Mouse (Mus musculus): ENCODE data around the gene Dda1. TPM values are rescaled to one million over a fixed set of nuclear protein-coding genes. Genes with fewer than 3 reads are reported as not detected.
A peak's percentile ranks its signal among the peaks of the same experiment; 100 is the strongest.

Gene Dda1
- polyA plus RNA-seq, 1 experiment = 38.2 TPM

DNA sequence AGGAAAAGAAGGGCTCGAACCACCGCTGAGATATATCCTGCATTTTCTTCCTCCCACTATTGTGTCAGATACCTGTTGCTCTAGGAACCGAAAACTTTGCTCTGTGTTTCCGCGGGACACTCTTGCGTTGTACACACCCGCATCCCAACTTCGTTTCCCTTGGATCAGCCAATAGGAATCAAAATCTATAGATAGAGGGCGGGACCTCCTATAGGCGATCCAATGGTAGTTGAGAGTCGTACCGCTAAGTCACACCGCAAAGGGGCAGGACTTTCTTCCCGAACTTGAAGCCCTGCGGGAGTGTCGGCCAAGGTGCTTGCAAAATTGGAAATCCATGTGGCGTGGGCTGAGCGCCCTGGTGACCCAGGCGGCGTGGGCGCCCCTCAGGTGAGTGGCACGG, 19.5 kb downstream of the Dda1 start:
- Histone ChIP-seq H3K4me3 (ENCODE audit: low read depth, low read length) (peak overlapping the region; percentile 88), H3K27ac (ENCODE audit: insufficient read depth, low read length) (peak overlapping the region; percentile 85), H3K27me3 (ENCODE audit: control insufficient read depth, insufficient read depth, low read length, poor library complexity, severe bottlenecking) (no peaks in the 10 kb centered on the region), H3K9ac (ENCODE audit: low read depth, poor library complexity, severe bottlenecking) (peak overlapping the region; percentile 91), H3K9me3 (replicated peaks; ENCODE audit: control insufficient read depth, insufficient read depth, low read length, poor library complexity, severe bottlenecking) (no peaks in the 10 kb centered on the region), H3K4me1 (ENCODE audit: control insufficient read depth, insufficient read depth, low read length) (peaks cover 2% of the 10 kb centered on the region), H3K36me3 (ENCODE audit: control insufficient read depth, insufficient read depth, low read length, poor library complexity, severe bottlenecking) (peaks cover 22% of the 10 kb centered on the region)
- no peak for TF ChIP-seq POLR2A (IDR thresholded peaks at IDR 0.05; ENCODE audit: insufficient read depth, low read length)
- no peak for TF ChIP-seq CTCF (IDR thresholded peaks at IDR 0.05; ENCODE audit: low read depth, low read length)
- TF ChIP-seq EP300 (IDR thresholded peaks at IDR 0.05; ENCODE audit: insufficient read depth, low read depth, low read length) = no peak

- TF ChIP-seq CTCF (IDR thresholded peaks at IDR 0.05; ENCODE audit: low read depth, low read length) (peak; percentile 76), EP300 (IDR thresholded peaks at IDR 0.05; ENCODE audit: insufficient read depth, low read depth, low read length) (peak; percentile 17; the same call in 1 of the 2 replicates), POLR2A (IDR thresholded peaks at IDR 0.05; ENCODE audit: insufficient read depth, low read length) (no peak)
- Histone ChIP-seq H3K4me1 (ENCODE audit: control insufficient read depth, insufficient read depth, low read length) (peaks cover 10% of the 10 kb centered on the region), H3K36me3 (ENCODE audit: control insufficient read depth, insufficient read depth, low read length, poor library complexity, severe bottlenecking) (peaks cover 31% of the 10 kb centered on the region), H3K9ac (ENCODE audit: low read depth, poor library complexity, severe bottlenecking) (peak overlapping the region; percentile 19; the same call in 1 of the 2 replicates), H3K27ac (ENCODE audit: insufficient read depth, low read length) (no peak overlapping the region), H3K27me3 (ENCODE audit: control insufficient read depth, insufficient read depth, low read length, poor library complexity, severe bottlenecking) (no peaks in the 10 kb centered on the region), H3K9me3 (replicated peaks; ENCODE audit: control insufficient read depth, insufficient read depth, low read length, poor library complexity, severe bottlenecking) (no peaks in the 10 kb centered on the region), H3K4me3 (ENCODE audit: low read depth, low read length) (no peak overlapping the region)
Observed at GRCm38 (mm10) chr8:71495039-71495438, 26.0 kb downstream of the Dda1 start.

DNA sequence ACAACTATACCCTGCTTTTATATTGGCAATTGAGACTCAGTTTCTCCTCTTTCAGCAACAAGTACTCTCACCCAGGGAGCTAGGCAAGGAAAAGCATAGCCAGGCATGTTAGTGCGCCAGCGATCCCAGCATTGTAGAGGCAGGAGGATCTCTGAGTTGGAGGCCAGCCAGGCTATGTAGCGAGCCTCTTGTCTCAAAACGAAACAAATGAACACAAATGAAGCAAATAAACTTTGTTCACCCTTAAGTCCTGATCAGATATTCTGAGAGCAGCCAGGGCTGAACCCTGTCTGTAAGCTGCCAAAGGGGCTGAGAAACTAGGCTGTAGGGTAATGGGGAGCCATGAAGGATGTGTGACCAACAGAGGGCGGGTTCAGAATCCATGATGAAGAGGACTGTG, 26.8 kb downstream of the Dda1 start:
- peak overlapping the region; percentile 22 for H3K27ac ChIP-seq (ENCODE audit: insufficient read depth, low read length)
- no peaks in the 10 kb centered on the region for H3K9me3 ChIP-seq (replicated peaks; ENCODE audit: control insufficient read depth, insufficient read depth, low read length, poor library complexity, severe bottlenecking)
- H3K36me3 ChIP-seq (ENCODE audit: control insufficient read depth, insufficient read depth, low read length, poor library complexity, severe bottlenecking) = peaks cover 25% of the 10 kb centered on the region
- no peak for TF ChIP-seq POLR2A (IDR thresholded peaks at IDR 0.05; ENCODE audit: insufficient read depth, low read length)
- TF ChIP-seq CTCF (IDR thresholded peaks at IDR 0.05; ENCODE audit: low read depth, low read length) = no peak
- TF ChIP-seq EP300 (IDR thresholded peaks at IDR 0.05; ENCODE audit: insufficient read depth, low read depth, low read length) = no peak
- H3K4me1 ChIP-seq (ENCODE audit: control insufficient read depth, insufficient read depth, low read length) = peaks cover 10% of the 10 kb centered on the region
- no peak overlapping the region for H3K4me3 ChIP-seq (ENCODE audit: low read depth, low read length)
- no peaks in the 10 kb centered on the region for H3K27me3 ChIP-seq (ENCODE audit: control insufficient read depth, insufficient read depth, low read length, poor library complexity, severe bottlenecking)
- no peak overlapping the region for H3K9ac ChIP-seq (ENCODE audit: low read depth, poor library complexity, severe bottlenecking)

DNA sequence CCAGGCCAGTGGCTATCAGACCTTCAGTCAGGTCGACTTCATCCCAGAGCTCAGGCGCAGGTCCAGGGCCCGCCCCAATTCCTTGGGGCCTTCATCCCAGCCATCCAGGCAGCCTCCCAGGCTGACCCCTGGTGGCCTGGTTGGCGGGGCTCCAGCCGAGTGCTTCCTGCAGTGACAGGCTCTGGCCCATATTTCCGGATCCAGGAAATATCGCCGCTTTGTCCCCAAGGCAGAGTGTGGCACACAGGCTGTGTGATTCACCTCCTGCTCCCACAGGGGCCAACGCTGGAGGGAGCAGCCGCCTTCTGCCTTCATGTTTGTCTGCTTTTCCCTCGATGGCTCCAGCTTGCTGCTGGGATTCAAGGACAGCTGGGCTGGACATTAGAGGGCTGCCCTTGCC, 27.5 kb downstream of the Dda1 start:
- Histone ChIP-seq H3K9ac (ENCODE audit: low read depth, poor library complexity, severe bottlenecking) (peak overlapping the region; percentile 15; the same call in 1 of the 2 replicates), H3K4me1 (ENCODE audit: control insufficient read depth, insufficient read depth, low read length) (peaks cover 8% of the 10 kb centered on the region), H3K27me3 (ENCODE audit: control insufficient read depth, insufficient read depth, low read length, poor library complexity, severe bottlenecking) (no peaks in the 10 kb centered on the region), H3K4me3 (ENCODE audit: low read depth, low read length) (no peak overlapping the region), H3K9me3 (replicated peaks; ENCODE audit: control insufficient read depth, insufficient read depth, low read length, poor library complexity, severe bottlenecking) (no peaks in the 10 kb centered on the region), H3K36me3 (ENCODE audit: control insufficient read depth, insufficient read depth, low read length, poor library complexity, severe bottlenecking) (peaks cover 22% of the 10 kb centered on the region), H3K27ac (ENCODE audit: insufficient read depth, low read length) (0 out of 2 replicates have a peak overlapping the region, but pooled peaks have one; percentile 17)
- TF ChIP-seq EP300 (IDR thresholded peaks at IDR 0.05; ENCODE audit: insufficient read depth, low read depth, low read length) (no peak), POLR2A (IDR thresholded peaks at IDR 0.05; ENCODE audit: insufficient read depth, low read length) (no peak), CTCF (IDR thresholded peaks at IDR 0.05; ENCODE audit: low read depth, low read length) (peak; percentile 13)

DNA sequence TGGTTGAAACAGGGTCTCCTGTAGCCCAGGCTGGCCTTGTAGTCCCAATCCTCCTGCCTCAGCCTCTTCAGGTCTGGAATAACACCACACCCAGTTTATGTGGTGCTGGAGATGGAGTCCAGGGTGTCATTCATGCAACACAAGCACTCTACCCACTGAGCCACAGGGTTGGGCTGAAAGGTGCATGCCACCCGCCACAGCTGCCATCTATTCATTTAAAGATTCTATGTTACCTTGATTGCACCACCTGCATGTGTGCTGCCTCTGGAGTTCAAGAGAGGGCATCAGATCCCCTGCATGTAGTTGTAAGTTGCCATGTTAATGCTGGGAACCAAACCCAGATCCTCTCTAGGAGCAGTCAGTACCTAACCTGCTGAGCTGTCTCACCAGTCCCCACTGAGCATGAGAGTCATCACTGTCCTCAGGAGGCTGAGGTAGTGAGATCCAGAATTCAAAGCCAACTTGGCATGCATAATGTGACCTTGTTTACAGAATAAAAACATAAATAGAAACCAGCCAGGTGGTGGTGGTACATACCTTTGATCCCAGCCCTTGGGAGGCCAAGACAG, 28.2 kb downstream of the Dda1 start:
- Histone ChIP-seq H3K36me3 (ENCODE audit: control insufficient read depth, insufficient read depth, low read length, poor library complexity, severe bottlenecking) (peaks cover 18% of the 10 kb centered on the region), H3K27ac (ENCODE audit: insufficient read depth, low read length) (peak overlapping the region; percentile 34; the same call in 1 of the 2 replicates), H3K4me1 (ENCODE audit: control insufficient read depth, insufficient read depth, low read length) (peaks cover 8% of the 10 kb centered on the region), H3K27me3 (ENCODE audit: control insufficient read depth, insufficient read depth, low read length, poor library complexity, severe bottlenecking) (no peaks in the 10 kb centered on the region), H3K9me3 (replicated peaks; ENCODE audit: control insufficient read depth, insufficient read depth, low read length, poor library complexity, severe bottlenecking) (no peaks in the 10 kb centered on the region), H3K4me3 (ENCODE audit: low read depth, low read length) (no peak overlapping the region), H3K9ac (ENCODE audit: low read depth, poor library complexity, severe bottlenecking) (no peak overlapping the region)
- TF ChIP-seq EP300 (IDR thresholded peaks at IDR 0.05; ENCODE audit: insufficient read depth, low read depth, low read length) (no peak), CTCF (IDR thresholded peaks at IDR 0.05; ENCODE audit: low read depth, low read length) (no peak), POLR2A (IDR thresholded peaks at IDR 0.05; ENCODE audit: insufficient read depth, low read length) (no peak)

DNA sequence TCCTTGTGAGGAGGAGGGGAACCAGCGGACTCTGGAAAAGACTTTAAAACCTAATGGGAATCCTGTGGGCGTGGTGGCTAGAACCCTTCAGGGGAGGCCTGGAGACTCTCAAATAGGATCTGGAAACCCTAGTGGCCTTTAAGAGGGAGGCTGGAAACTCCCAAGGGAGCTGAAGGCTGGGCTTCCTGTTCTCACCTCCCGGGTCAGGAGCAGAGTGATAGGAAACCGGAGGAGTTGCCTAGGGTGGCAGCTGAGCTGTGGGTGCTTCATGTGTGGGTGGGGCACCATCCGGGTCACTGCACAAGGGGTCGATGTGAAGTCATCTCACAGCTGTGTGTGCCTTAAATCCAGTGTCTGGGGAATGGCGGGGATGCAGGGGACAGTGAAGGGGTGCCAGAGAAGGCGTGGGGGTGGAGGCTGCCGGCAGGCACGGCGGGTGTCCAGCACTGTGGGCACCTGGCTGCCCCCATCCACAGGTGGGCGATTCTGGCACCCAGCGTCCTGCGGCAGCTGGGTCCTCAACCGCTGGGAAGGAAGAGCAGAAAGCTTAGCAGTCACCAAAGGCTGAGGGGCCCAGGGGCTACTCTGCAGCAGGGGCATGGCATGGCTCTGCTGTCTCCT, 29.0 kb downstream of the Dda1 start:
- Histone ChIP-seq H3K27me3 (ENCODE audit: control insufficient read depth, insufficient read depth, low read length, poor library complexity, severe bottlenecking) (no peaks in the 10 kb centered on the region), H3K4me1 (ENCODE audit: control insufficient read depth, insufficient read depth, low read length) (peaks cover 8% of the 10 kb centered on the region), H3K36me3 (ENCODE audit: control insufficient read depth, insufficient read depth, low read length, poor library complexity, severe bottlenecking) (peaks cover 9% of the 10 kb centered on the region), H3K27ac (ENCODE audit: insufficient read depth, low read length) (peak overlapping the region; percentile 34), H3K9me3 (replicated peaks; ENCODE audit: control insufficient read depth, insufficient read depth, low read length, poor library complexity, severe bottlenecking) (no peaks in the 10 kb centered on the region), H3K4me3 (ENCODE audit: low read depth, low read length) (no peak overlapping the region), H3K9ac (ENCODE audit: low read depth, poor library complexity, severe bottlenecking) (peak overlapping the region; percentile 13)
- TF ChIP-seq CTCF (IDR thresholded peaks at IDR 0.05; ENCODE audit: low read depth, low read length) (no peak), EP300 (IDR thresholded peaks at IDR 0.05; ENCODE audit: insufficient read depth, low read depth, low read length) (no peak), POLR2A (IDR thresholded peaks at IDR 0.05; ENCODE audit: insufficient read depth, low read length) (no peak)

Data from ES-Bruce4 (cell line).